Mouse (Mus musculus) central nervous system, embryonic 14 days (tissue): ENCODE measurements around the gene Oip5. TPM values are rescaled to one million over a fixed set of nuclear protein-coding genes. Genes with fewer than 3 reads are reported as not detected.

Experiments used
- polyA plus RNA-seq: library from polyadenylated mRNA; depleted of rRNA; stranded (reverse); fragments of >200 nt; gene quantifications from 2 replicates; pipeline ENCODE4 v1.2.3, GENCODE M21; 2012; rRNA removed

Gene Oip5
- 8.9 and 12.5 TPM in 2 replicates for polyA plus RNA-seq

DNA sequence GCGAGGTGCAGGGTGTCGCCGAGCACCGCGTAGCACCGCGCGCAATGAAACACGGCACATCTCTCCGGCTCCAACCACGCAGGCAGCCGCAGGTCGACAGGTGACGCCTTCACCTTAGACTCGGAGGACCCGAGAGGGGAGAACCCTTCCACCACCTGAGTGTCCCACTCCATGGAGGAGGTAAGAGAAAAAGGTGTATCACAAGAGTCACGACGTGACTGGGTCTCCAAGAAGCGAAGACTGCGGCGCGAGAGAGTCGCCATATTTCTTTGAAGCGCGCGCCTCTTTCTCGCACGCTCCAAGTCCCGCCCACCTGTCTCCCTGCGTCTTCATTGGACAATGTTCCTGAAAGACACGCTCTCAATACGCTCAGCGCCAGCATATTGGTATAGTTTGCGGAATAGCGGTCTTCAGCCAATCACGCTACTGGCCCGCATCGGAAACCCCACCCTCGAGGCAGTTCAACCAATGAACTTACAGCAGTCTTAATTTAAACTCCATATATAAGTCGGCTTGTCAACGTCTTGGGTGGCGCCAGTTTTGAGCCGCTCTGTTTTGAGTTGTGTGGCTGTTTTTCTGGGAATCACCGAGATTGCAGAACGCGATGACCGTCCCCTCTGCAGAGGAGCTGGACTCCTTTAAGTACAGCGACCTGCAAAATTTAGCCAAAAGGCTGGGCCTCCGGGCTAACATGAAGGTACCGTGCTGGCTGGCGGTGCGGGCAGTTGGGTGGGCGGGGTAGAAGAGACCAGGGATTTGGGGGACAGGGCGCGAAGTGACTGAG is at the start of gene Oip5, which contains the start of gene Nusap1:
Gene Oip5 (minus strand): TSS at position 271 of the 784 bp plus-strand sequence.
Gene Nusap1 (plus strand): TSS at position 100 of the 784 bp plus-strand sequence.

DNA sequence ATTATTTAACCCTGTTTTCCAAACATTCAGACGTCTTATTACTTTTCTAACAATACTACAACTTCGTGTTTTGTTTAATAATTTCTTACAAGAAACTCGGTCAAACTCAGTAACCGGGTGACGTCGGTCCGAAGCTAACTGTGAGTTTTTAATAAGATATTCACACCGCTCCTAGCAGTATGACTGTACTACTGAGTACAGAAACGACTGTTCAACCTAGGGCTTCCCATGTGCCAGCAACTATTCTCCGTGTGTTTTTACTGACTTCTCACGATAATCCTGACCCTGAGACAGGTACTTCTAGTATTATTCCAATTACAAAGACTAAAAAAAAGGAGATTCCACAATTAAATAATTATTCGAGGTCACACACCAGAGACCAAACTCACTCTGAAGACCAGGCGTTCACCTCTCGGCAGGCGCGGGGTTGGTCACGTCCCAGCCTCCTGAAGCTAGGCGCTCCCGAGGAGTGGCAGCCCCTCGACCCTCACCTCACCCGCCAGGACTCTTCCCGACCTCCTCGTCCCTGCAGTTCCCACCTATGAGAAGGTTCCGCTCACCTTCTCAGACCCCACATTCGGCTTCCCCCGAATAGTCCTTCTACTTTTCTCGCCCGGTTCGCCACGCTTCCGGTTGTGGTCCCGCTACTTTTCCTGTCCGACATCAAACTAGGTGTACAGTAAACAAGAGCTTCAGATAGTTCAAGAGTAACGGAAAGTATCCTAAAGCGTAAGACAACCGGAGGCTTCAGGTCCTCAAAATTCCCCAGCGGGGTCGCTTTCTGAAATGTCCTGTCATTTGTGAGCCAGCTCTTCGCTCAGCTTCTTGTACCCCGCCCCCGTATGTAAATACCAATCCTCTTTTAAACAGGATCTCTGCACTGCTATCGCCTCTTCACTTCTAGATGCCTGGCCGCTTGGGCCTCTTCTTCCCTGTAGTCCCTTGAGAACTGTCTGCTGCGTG is 44.2 kb upstream of the Oip5 start, which contains the start of gene Ndufaf1:
Gene Ndufaf1 (minus strand): TSS at position 608 of the 963 bp plus-strand sequence.

Other genes starting within 250 kb of the Oip5 start
- 14.1 and 15.0 TPM in 2 replicates for gene Ino80, start 140.8 kb downstream of the Oip5 start, polyA plus RNA-seq
- gene Exd1, start 70.8 kb downstream of the Oip5 start, polyA plus RNA-seq = 0.33 and 0.75 TPM in 2 replicates
- 57.5 and 59.8 TPM in 2 replicates for gene Chp1, start 70.8 kb downstream of the Oip5 start, polyA plus RNA-seq
- 20.2 and 28.4 TPM in 2 replicates for gene Nusap1, start 171 bp downstream of the Oip5 start, polyA plus RNA-seq
- gene Ndufaf1, start 44.4 kb upstream of the Oip5 start, polyA plus RNA-seq = 14.9 and 17.0 TPM in 2 replicates
- gene Rtf1, start 56.6 kb upstream of the Oip5 start, polyA plus RNA-seq = 44.9 and 45.5 TPM in 2 replicates
- gene Itpka, start 123.9 kb upstream of the Oip5 start, polyA plus RNA-seq = 0.50 and 0.55 TPM in 2 replicates
- 2.3 and 3.0 TPM in 2 replicates for gene Ltk, start 142.0 kb upstream of the Oip5 start, polyA plus RNA-seq
- gene Rpap1, start 169.1 kb upstream of the Oip5 start, polyA plus RNA-seq = 21.9 and 22.8 TPM in 2 replicates
- 32.2 and 36.3 TPM in 2 replicates for gene Tyro3, start 179.3 kb upstream of the Oip5 start, polyA plus RNA-seq